Mouse (Mus musculus) kidney, postnatal 0 days (tissue): ENCODE measurements around the gene Npr3. TPM values are rescaled to one million over a fixed set of nuclear protein-coding genes. Genes with fewer than 3 reads are reported as not detected.

ENCODE experiments used
- ATAC-seq: fragments of 200-750 bp; cut with Nextera tagmentation; replicated peaks from 2 replicates; pipeline ENCODE4 v1.8.0; 2017; ENCODE audit warnings: low read depth, moderate number of reproducible peaks, moderate TSS enrichment, moderate library complexity; ENCODE audit not compliant: low FRiP score
- DNase-seq: peaks from one replicate; pipeline ENCODE4 v3.0.0-alpha.2; 2016; ENCODE audit warnings: low spot score
- H3K27ac ChIP-seq: fragments of 300-500 bp; sonication (generic); 2 replicates; pipeline ENCODE4 v1.5.1; 2014; ENCODE audit warnings: mild to moderate bottlenecking
- H3K27me3 ChIP-seq: fragments of 300-500 bp; sonication (generic); 2 replicates; pipeline ENCODE4 v1.6.1; 2014; ENCODE audit warnings: low read length, mixed read lengths; ENCODE audit not compliant: insufficient read depth
- H3K36me3 ChIP-seq: fragments of 300-500 bp; sonication (generic); 2 replicates; pipeline ENCODE4 v1.6.1; 2014; ENCODE audit warnings: low read length, mixed read lengths; ENCODE audit not compliant: insufficient read depth
- H3K4me1 ChIP-seq: fragments of 300-500 bp; sonication (generic); replicated peaks from 2 replicates; pipeline ENCODE4 v1.6.1; 2014; ENCODE audit warnings: antibody characterized with exemption, low read length, mixed read lengths; ENCODE audit not compliant: insufficient read depth
- H3K4me2 ChIP-seq: fragments of 300-500 bp; sonication (generic); 2 replicates; pipeline ENCODE4 v1.6.1; 2014; ENCODE audit warnings: mild to moderate bottlenecking, low read length, moderate library complexity, mixed read lengths
- H3K4me3 ChIP-seq: fragments of 300-500 bp; sonication (generic); replicated peaks from 2 replicates; pipeline ENCODE4 v1.5.1; 2014; ENCODE audit warnings: low read depth, low read length
- H3K9ac ChIP-seq: fragments of 300-500 bp; sonication (generic); 2 replicates; pipeline ENCODE4 v1.6.1; 2014; ENCODE audit warnings: low read depth, low read length
- H3K9me3 ChIP-seq: fragments of 300-500 bp; sonication (generic); replicated peaks from 2 replicates; pipeline ENCODE4 v1.6.1; 2016; ENCODE audit warnings: low read length, inconsistent platforms, mixed read lengths
- CTCF ChIP-seq: IDR thresholded peaks from 2 replicates; pipeline ENCODE4 v1.5.1; 2016; ENCODE audit warnings: antibody characterized with exemption, low read depth, mild to moderate bottlenecking, moderate library complexity
- WGBS: fragments of 180-500 bp; shearing (Covaris S2); extraction: QIAGEN DNeasy Blood & Tissue Kit; methylation state at CpG from one replicate; pipeline ENCODE4 v1.1.7; 2014; 5-methylcytosine and 5-hydroxymethylcytosine counted together
- polyA plus RNA-seq: library from polyadenylated mRNA; unstranded; fragments of >200 nt; fragmentation: Nextera tagmentation; extraction: Ambion mirVana; gene quantifications from 2 replicates; pipeline ENCODE4 v1.2.1, GENCODE M21; 2015

Gene Npr3
- polyA plus RNA-seq, 1 experiment from 2014 or later, result 4.8 TPM

DNA sequence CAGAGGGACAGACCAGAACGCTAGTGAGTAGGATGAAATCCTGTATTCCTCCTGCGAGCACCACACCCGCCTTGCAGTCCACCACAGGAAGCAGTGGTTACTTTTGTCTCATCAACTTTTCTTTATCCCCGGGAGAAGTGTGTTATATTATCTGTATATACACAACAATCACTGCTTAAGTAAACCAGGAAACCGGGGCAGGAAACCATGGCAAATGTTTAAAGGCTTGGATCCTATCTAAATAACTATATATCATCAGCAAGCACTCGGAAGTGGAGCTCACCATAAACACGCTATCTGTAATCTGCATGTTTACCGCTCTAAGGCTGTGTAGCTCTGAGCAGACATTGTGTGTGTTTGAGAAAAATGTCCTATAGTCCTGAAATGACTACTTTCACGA lies 13.1 kb downstream of the Npr3 start:
- DNase-seq (no peak), ATAC-seq (no peak)
- Histone ChIP-seq H3K27ac (no peak overlapping the region), H3K4me2 (no peak overlapping the region), H3K9me3 (no peaks in the 10 kb centered on the region), H3K27me3 (no peaks in the 10 kb centered on the region), H3K9ac (no peak overlapping the region), H3K4me1 (no peaks in the 10 kb centered on the region), H3K36me3 (no peaks in the 10 kb centered on the region), H3K4me3 (no peak overlapping the region)
- 53% methylated on average over 9 of the region's 9 CpGs for WGBS
- no peak for TF ChIP-seq CTCF

DNA sequence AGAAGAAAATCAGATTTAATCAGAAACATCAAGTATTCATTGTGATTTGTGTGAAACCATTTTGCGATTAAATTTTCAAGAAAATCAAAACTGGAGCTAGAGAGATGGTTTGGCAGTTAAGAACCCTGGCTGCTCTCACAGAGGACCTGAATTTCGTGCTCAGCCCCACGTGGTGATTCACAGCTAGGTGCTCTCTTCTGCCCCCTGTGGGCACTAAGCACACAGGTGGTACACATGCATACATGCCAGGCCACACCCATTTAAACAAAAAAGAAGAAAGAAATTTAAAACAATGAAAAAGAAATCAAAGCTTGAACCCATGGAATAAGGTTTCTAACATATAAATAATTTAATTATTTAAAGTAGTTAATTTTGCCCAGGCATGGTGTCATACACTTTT lies 15.7 kb downstream of the Npr3 start:
- no peaks in the 10 kb centered on the region for H3K9me3 ChIP-seq
- ATAC-seq (no peak), DNase-seq (no peak)
- H3K36me3 ChIP-seq, result no peaks in the 10 kb centered on the region
- no peak overlapping the region for H3K4me3 ChIP-seq
- H3K27ac ChIP-seq, result no peak overlapping the region
- no peaks in the 10 kb centered on the region for H3K4me1 ChIP-seq
- 70% methylated on average over 3 of the region's 3 CpGs for WGBS
- TF ChIP-seq CTCF, result peak; percentile 25; the same call in 1 of the 2 replicates
- H3K9ac ChIP-seq, result no peak overlapping the region
- no peaks in the 10 kb centered on the region for H3K27me3 ChIP-seq
- H3K4me2 ChIP-seq, result no peak overlapping the region

DNA sequence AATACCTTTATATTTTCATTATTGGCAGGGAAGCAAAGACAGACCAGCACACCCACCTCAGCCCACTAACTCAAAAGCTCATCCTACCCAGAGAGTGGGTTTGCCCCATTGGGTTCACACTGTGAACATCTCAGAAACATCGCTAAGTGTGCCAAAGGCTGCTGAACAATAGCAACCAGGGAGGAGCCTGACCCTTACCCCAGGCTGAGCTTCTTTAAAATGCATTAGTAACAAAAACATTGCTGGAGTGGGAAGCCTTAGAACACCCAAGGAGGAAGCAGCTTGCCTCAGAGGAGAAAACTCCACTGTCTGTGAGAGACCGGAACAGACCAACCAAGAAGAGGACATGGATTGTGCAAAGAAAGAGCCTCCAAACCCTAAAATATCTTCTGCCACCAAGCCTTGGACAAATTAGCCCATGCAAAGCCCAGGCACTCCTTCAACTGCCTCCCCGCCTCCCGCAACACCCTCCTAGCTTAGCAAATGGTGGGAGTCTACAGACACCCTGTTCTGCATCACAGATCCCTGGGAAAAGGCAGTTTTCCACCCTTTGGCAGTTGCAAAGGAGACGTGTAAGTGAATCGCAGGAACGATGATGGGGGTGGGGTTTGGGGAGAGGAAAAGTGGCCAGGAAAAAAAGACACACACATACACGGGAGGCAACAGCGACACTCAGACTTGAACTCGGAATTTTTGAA lies 24.4 kb downstream of the Npr3 start:
- no peak for TF ChIP-seq CTCF
- WGBS, result 43% methylated on average over 10 of the region's 10 CpGs
- Histone ChIP-seq H3K27me3 (no peaks in the 10 kb centered on the region), H3K9me3 (no peaks in the 10 kb centered on the region), H3K9ac (no peak overlapping the region), H3K36me3 (no peaks in the 10 kb centered on the region), H3K4me3 (no peak overlapping the region), H3K4me2 (no peak overlapping the region), H3K27ac (0 out of 2 replicates have a peak overlapping the region, but pooled peaks have one; percentile 8), H3K4me1 (no peaks in the 10 kb centered on the region)
- no peak for ATAC-seq
- DNase-seq, result no peak

DNA sequence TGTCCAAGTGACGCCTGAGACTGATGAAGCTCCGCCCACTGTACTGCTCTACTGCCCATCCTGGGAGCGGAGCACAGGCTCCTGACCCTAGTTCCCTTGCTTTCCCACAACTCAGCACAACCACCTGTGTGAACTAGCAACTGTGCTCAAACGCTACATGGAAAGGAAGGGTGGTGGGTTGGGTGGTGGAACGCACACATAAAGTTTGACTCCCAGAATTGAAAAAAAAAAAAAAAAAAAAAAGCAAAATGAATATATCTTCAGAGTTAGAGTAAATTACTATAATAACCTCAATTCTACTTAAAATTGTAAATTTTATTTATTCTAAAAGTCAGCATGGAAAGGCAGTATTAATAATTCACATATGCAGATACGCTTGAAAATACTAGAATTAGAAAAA lies 25.3 kb downstream of the Npr3 start:
- no peak overlapping the region for H3K4me3 ChIP-seq
- H3K4me2 ChIP-seq, result no peak overlapping the region
- no peaks in the 10 kb centered on the region for H3K4me1 ChIP-seq
- no peaks in the 10 kb centered on the region for H3K36me3 ChIP-seq
- H3K27me3 ChIP-seq, result no peaks in the 10 kb centered on the region
- no peak overlapping the region for H3K9ac ChIP-seq
- no peak for ATAC-seq
- WGBS, result 81% methylated on average over 6 of the region's 6 CpGs
- no peak for TF ChIP-seq CTCF
- no peak for DNase-seq
- H3K27ac ChIP-seq, result no peak overlapping the region
- H3K9me3 ChIP-seq, result no peaks in the 10 kb centered on the region

DNA sequence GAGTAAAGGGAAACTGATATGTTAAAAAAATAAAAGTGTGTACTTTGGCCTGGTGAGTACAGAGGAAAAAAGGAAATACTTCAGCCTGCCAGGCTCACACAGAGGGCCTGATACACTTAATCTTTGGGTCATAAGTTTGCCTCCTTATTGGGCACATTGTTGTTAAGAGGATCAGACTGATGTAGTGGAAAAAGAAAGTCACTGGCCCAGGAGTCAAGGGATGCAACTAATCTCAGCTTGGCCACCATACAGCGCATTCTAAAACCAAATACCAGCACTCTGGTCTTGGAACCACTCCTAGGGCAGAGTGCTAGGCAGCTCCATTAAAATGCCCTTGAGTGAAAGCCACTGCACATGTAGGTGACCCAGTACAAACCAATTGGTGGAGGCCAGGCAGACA lies 28.8 kb downstream of the Npr3 start:
- 96% methylated on average over 1 of the region's 1 CpGs for WGBS
- ATAC-seq (no peak), DNase-seq (no peak)
- Histone ChIP-seq H3K4me2 (no peak overlapping the region), H3K9ac (no peak overlapping the region), H3K9me3 (no peaks in the 10 kb centered on the region), H3K4me3 (no peak overlapping the region), H3K4me1 (no peaks in the 10 kb centered on the region), H3K27me3 (no peaks in the 10 kb centered on the region), H3K27ac (no peak overlapping the region), H3K36me3 (no peaks in the 10 kb centered on the region)
- no peak for TF ChIP-seq CTCF

DNA sequence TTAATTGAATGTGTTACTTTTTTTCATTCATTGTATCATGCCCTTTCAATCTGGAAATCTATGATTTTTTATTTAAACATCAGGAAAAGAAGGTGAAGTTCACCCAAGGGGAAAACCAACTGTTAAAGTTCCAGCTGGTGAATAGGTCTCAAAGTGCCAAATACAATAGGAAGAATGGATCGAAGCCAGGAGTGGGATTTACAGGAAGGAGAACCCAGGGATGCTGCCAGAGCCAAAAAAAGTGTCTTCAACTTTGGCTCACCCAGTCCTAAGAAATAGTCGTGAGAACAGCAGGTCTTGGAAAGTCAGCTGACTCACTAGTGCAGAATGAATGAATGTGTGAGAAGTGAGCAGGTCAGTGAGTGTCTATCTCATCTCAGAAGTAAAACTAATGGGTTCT lies 29.8 kb downstream of the Npr3 start:
- H3K4me3 ChIP-seq, result no peak overlapping the region
- DNase-seq, result no peak
- 64% methylated on average over 2 of the region's 2 CpGs for WGBS
- no peaks in the 10 kb centered on the region for H3K36me3 ChIP-seq
- ATAC-seq, result no peak
- no peak overlapping the region for H3K9ac ChIP-seq
- no peaks in the 10 kb centered on the region for H3K27me3 ChIP-seq
- H3K9me3 ChIP-seq, result no peaks in the 10 kb centered on the region
- TF ChIP-seq CTCF, result no peak
- H3K4me2 ChIP-seq, result no peak overlapping the region
- H3K27ac ChIP-seq, result no peak overlapping the region
- H3K4me1 ChIP-seq, result no peaks in the 10 kb centered on the region

DNA sequence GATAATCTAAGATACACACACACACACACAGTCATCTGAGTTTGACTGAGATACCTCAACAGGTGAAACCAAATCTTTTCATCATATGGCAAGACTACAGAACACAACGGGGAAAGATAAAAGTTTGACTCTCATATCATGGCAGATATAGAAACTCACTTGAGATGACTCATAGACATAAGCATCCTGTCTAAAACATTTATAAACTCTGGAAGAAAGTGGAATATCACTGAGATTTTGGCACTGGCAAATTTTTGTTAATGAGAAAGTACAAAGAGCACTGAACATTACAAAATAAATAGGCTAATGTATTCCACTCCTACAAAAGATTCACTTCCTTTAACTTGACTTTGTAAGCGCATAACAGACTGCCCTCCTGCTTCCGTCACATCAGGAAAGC lies 40.2 kb downstream of the Npr3 start:
- H3K4me2 ChIP-seq, result no peak overlapping the region
- H3K27ac ChIP-seq, result no peak overlapping the region
- H3K4me1 ChIP-seq, result no peaks in the 10 kb centered on the region
- 93% methylated on average over 3 of the region's 3 CpGs for WGBS
- no peak overlapping the region for H3K9ac ChIP-seq
- DNase-seq (no peak), ATAC-seq (no peak)
- no peak for TF ChIP-seq CTCF
- H3K4me3 ChIP-seq, result no peak overlapping the region
- H3K27me3 ChIP-seq, result no peaks in the 10 kb centered on the region
- no peaks in the 10 kb centered on the region for H3K36me3 ChIP-seq
- no peaks in the 10 kb centered on the region for H3K9me3 ChIP-seq
